Mouse (Mus musculus) inflammation-experienced regulatory T-cells (primary cell): Measurements from ENCODE around the gene Ctc1. TPM values are rescaled to one million over a fixed set of nuclear protein-coding genes. Genes with fewer than 3 reads are reported as not detected.

Source experiments
- polyA plus RNA-seq, 2 experiments: library from polyadenylated mRNA; unstranded; fragments of 100-300 nt; shearing (Covaris generic); gene quantifications; one replicate each; pipeline ENCODE4 v1.2.1; 2017

Gene Ctc1
- polyA plus RNA-seq, result 10 to 100 TPM; 21.2 to 28.1 TPM

GRCm38 (mm10) chr11:69015644-69016441 is at the start of gene Ctc1:
TSS of gene Ctc1 (plus strand) at chr11:69015911.

GRCm38 (mm10) chr11:68967337-68968282 is 48.1 kb upstream of the Ctc1 start, which contains the start of gene Slc25a35:
TSS of gene Slc25a35 (plus strand) at chr11:68968131.

GRCm38 (mm10) chr11:68975085-68975484 is 40.6 kb upstream of the Ctc1 start, which contains the start of gene Rangrf:
TSS of gene Rangrf (minus strand) at chr11:68975185.

GRCm38 (mm10) chr11:69008182-69009121 is 7.3 kb upstream of the Ctc1 start, which contains the start of gene Pfas:
TSS of gene Pfas (minus strand) at chr11:69008460.

GRCm38 (mm10) chr11:69045531-69046394 is 30.1 kb downstream of the Ctc1 start, which contains the start of gene Aurkb:
TSS of gene Aurkb (plus strand) at chr11:69045647.

GRCm38 (mm10) chr11:69059357-69059974 is 43.8 kb downstream of the Ctc1 start, which contains the start of gene Borcs6:
TSS of gene Borcs6 (plus strand) at chr11:69059717.

GRCm38 (mm10) chr11:69070590-69071222 is 55.0 kb downstream of the Ctc1 start, which contains the start of gene Tmem107:
TSS of gene Tmem107 (plus strand) at chr11:69070806.

Other genes starting within 250 kb of the Ctc1 start
- 10 to 100 TPM; 58.3 to 68.8 TPM for gene Ndel1, start 144.1 kb upstream of the Ctc1 start, polyA plus RNA-seq
- under 1 TPM in 1 of 2 experiments, not detected in 1; 0.13 TPM for gene Rnf222, start 127.4 kb upstream of the Ctc1 start, polyA plus RNA-seq
- gene Rpl26, start 114.3 kb upstream of the Ctc1 start, polyA plus RNA-seq, result 100 to 1,000 TPM; 738 to 754 TPM
- gene Odf4, start 88.8 kb upstream of the Ctc1 start, polyA plus RNA-seq, result 1 to 10 TPM in 1 of 2 experiments, under 1 TPM in 1; 0.51 to 4.0 TPM
- under 1 TPM; 0.19 to 0.78 TPM for gene Arhgef15, start 58.4 kb upstream of the Ctc1 start, polyA plus RNA-seq
- gene Slc25a35, start 47.8 kb upstream of the Ctc1 start, polyA plus RNA-seq, result 10 to 100 TPM in 1 of 2 experiments, 1 to 10 TPM in 1; 6.6 to 12.5 TPM
- 10 to 100 TPM; 20.6 to 25.1 TPM for gene Rangrf, start 40.7 kb upstream of the Ctc1 start, polyA plus RNA-seq
- gene Pfas, start 7.5 kb upstream of the Ctc1 start, polyA plus RNA-seq, result 1 to 10 TPM; 3.4 to 4.0 TPM
- 1 to 10 TPM; 3.4 to 5.2 TPM for gene Aurkb, start 29.7 kb downstream of the Ctc1 start, polyA plus RNA-seq
- gene Borcs6, start 43.8 kb downstream of the Ctc1 start, polyA plus RNA-seq, result 1 to 10 TPM; 6.4 to 7.6 TPM
- 1 to 10 TPM; 2.4 to 4.8 TPM for gene Tmem107, start 54.9 kb downstream of the Ctc1 start, polyA plus RNA-seq
- gene Vamp2, start 72.6 kb downstream of the Ctc1 start, polyA plus RNA-seq, result 100 to 1,000 TPM; 137 to 175 TPM
- gene Per1, start 79.3 kb downstream of the Ctc1 start, polyA plus RNA-seq, result 10 to 100 TPM in 1 of 2 experiments, 1 to 10 TPM in 1; 4.8 to 12.0 TPM
- under 1 TPM in 1 of 2 experiments, not detected in 1; 0.51 TPM for gene Hes7, start 104.5 kb downstream of the Ctc1 start, polyA plus RNA-seq
- gene 9130213A22Rik, start 106.7 kb downstream of the Ctc1 start, polyA plus RNA-seq, result under 1 TPM in 1 of 2 experiments, not detected in 1; 0.40 TPM
- 1 to 10 TPM in 1 of 2 experiments, under 1 TPM in 1; 0.27 to 1.6 TPM for gene Aloxe3, start 110.0 kb downstream of the Ctc1 start, polyA plus RNA-seq
- gene Alox12b, start 141.1 kb downstream of the Ctc1 start, polyA plus RNA-seq, result under 1 TPM in 1 of 2 experiments, not detected in 1; 0.18 TPM
- gene Alox8, start 181.9 kb downstream of the Ctc1 start, polyA plus RNA-seq, result 10 to 100 TPM in 1 of 2 experiments, 1 to 10 TPM in 1; 5.9 to 12.5 TPM
- gene Gucy2e, start 221.1 kb downstream of the Ctc1 start, polyA plus RNA-seq, result under 1 TPM; 0.34 to 0.43 TPM